11 mouse cellular contexts compared by ENCODE assay signal in genomic region chrX:167167282-167167681, GRCm38 (mm10). TPM values are rescaled to one million over a fixed set of nuclear protein-coding genes. Genes with fewer than 3 reads are reported as not detected.
DNase-seq lines count a peak whose midpoint lies in the region; ATAC-seq and TF ChIP-seq lines count a peak whose summit lies in the region.
"Had no signal": no experiment of that assay in that cellular context is flagged by ENCODE, and none has a peak within 500 bp of the region (broad histone marks: within the 10 kb centered on the region; RNA-seq: fewer than 3 reads in every experiment).

No protein-coding gene starts in this region.

- no peak overlapping the region for H3K4me3 ChIP-seq in heart, embryonic 12.5 days
- no peak overlapping the region for H3K4me3 ChIP-seq in testis, adult 2 months (ENCODE audit: control insufficient read depth, low read depth, low read length)

- no peak for TF ChIP-seq POLR2A in testis, adult 2 months (IDR thresholded peaks at IDR 0.05; ENCODE audit: control insufficient read depth, low read depth, low read length)

- H3K9ac ChIP-seq in heart, embryonic 12.5 days = no peak overlapping the region

- no peaks in the 10 kb centered on the region for H3K9me3 ChIP-seq in heart, embryonic 12.5 days (replicated peaks)

- TF ChIP-seq CTCF in testis, adult 2 months (IDR thresholded peaks at IDR 0.05; ENCODE audit: control insufficient read depth, insufficient read depth, insufficient replicate concordance, low read depth, low read length) = no peak

- no peak overlapping the region for H3K27ac ChIP-seq in heart, embryonic 12.5 days (ENCODE audit: poor library complexity, severe bottlenecking)
- peak overlapping the region; percentile 17; the same call in 1 of the 2 replicates for H3K27ac ChIP-seq in testis, adult 2 months (ENCODE audit: control insufficient read depth, insufficient read depth, low read depth, low read length)

- no peaks in the 10 kb centered on the region for H3K27me3 ChIP-seq in heart, embryonic 12.5 days (replicated peaks)
- H3K27me3 ChIP-seq in testis, adult 2 months (ENCODE audit: control insufficient read depth, insufficient read depth, low read length) = no peaks in the 10 kb centered on the region

- H3K36me3 ChIP-seq in heart, embryonic 12.5 days = no peaks in the 10 kb centered on the region
- no peaks in the 10 kb centered on the region for H3K36me3 ChIP-seq in testis, adult 2 months (ENCODE audit: control insufficient read depth, insufficient read depth, low read length)

- WGBS in heart, embryonic 12.5 days = 73% methylated on average over 2 of the region's 2 CpGs

- H3K4me1 ChIP-seq in heart, embryonic 12.5 days (replicated peaks) = peaks cover 11% of the 10 kb centered on the region
- H3K4me1 ChIP-seq in testis, adult 2 months (ENCODE audit: control insufficient read depth, insufficient read depth, low read length) = no peaks in the 10 kb centered on the region

- DNase-seq in heart, adult 9 months (ENCODE audit: low spot score in 2 of 2) = peak; percentile 61 to 67
- DNase-seq in testis, postnatal 14 days (ENCODE audit: low spot score) = no peak
- DNase-seq in kidney, postnatal 14 days = peak; percentile 17
- peak; percentile 40 for DNase-seq in skeletal muscle tissue, adult 2 months (ENCODE audit: low read depth, low spot score)
- DNase-seq in ovary, postnatal 36 days (ENCODE audit: low spot score) = no peak
- DNase-seq in adrenal gland, postnatal 25 days = no peak
- DNase-seq: cerebellum, adult 8-10 months; right cerebral cortex, postnatal 14 days; thymus, postnatal 25 days had no signal

- no peak overlapping the region for H3K4me2 ChIP-seq in heart, embryonic 12.5 days

- no peak for ATAC-seq in heart, embryonic 12.5 days (ENCODE audit: insufficient number of reproducible peaks, low FRiP score)

RNA-seq across cellular contexts. Expression of gene Tmsb4x, which starts 41.8 kb away (rescaled TPM):
- 3,404 and 3,505 TPM in 2 replicates for polyA plus RNA-seq in heart, embryonic 12.5 days (2016; fragmentation: Nextera tagmentation; extraction: Ambion mirVana)
- 60.8 and 64.0 TPM in 2 replicates for polyA plus RNA-seq in testis, adult 2 months (2012; rRNA removed)
- 273 and 303 TPM in 2 replicates for total RNA-seq in adrenal gland, postnatal 25 days (2021)

Comparison
In these comparisons a context has a peak if more than half of its experiments do, and no peak if none do; other contexts are left out.
1. DNase-seq: peak in heart, adult 9 months (2 of 2), kidney, postnatal 14 days (single experiment) and skeletal muscle tissue, adult 2 months (single experiment); none in testis, postnatal 14 days (single experiment), ovary, postnatal 36 days (single experiment) and adrenal gland, postnatal 25 days (single experiment).
2. RNA of gene Tmsb4x, which starts 41.8 kb away (polyA plus RNA-seq): 3,404 to 3,505 TPM in heart, embryonic 12.5 days; 60.8 to 64.0 TPM in testis, adult 2 months; every median in the first group is over 10 times any median in the second.